Comparison of ENCODE assay signal across 26 mouse cellular contexts in genomic region chr1:180109050-180109449, GRCm38 (mm10).
A peak's percentile ranks its signal among the peaks of the same experiment; 100 is the strongest.
DNase-seq lines count a peak whose midpoint lies in the region; ATAC-seq and TF ChIP-seq lines count a peak whose summit lies in the region.
"Had no signal": no experiment of that assay in that cellular context is flagged by ENCODE, and none has a peak within 500 bp of the region (broad histone marks: within the 10 kb centered on the region; RNA-seq: fewer than 3 reads in every experiment).

No protein-coding gene starts in this region.

- H3K9me3 ChIP-seq in embryonic facial prominence, embryonic 11.5 days (replicated peaks; ENCODE audit: control insufficient read depth, low read length): no peaks in the 10 kb centered on the region
- H3K9me3 ChIP-seq in embryonic facial prominence, embryonic 10.5 days: no peaks in the 10 kb centered on the region
- H3K9me3 ChIP-seq in midbrain, embryonic 15.5 days: no peaks in the 10 kb centered on the region
- H3K9me3 ChIP-seq: embryonic facial prominence, embryonic 12.5 days; forebrain, embryonic 13.5 days; heart, embryonic 13.5 days; hindbrain, embryonic 12.5 days had no signal

- H3K27ac ChIP-seq in embryonic facial prominence, embryonic 11.5 days (replicated peaks; ENCODE audit: low read depth, low read length): no peak overlapping the region
- H3K27ac ChIP-seq in embryonic facial prominence, embryonic 10.5 days (replicated peaks): no peak overlapping the region
- H3K27ac ChIP-seq in midbrain, embryonic 15.5 days: no peak overlapping the region
- H3K27ac ChIP-seq: embryonic facial prominence, embryonic 12.5 days; forebrain, embryonic 13.5 days; heart, adult 2 months; heart, embryonic 13.5 days; hindbrain, embryonic 12.5 days; kidney, postnatal 0 days; stomach, postnatal 0 days had no signal

- no peaks in the 10 kb centered on the region for H3K79me2 ChIP-seq in C2C12 (ENCODE audit: control insufficient read depth, insufficient read depth)

- no peak for ATAC-seq in embryonic facial prominence, embryonic 11.5 days (replicated peaks; ENCODE audit: insufficient number of reproducible peaks, low FRiP score, low TSS enrichment, low read depth)
- ATAC-seq in common myeloid progenitor, adult 5-6 weeks (replicated peaks; ENCODE audit: low read depth, poor library complexity, severe bottlenecking): peak; percentile 98
- ATAC-seq in megakaryocyte-erythroid progenitor cell, adult 5-6 weeks (replicated peaks; ENCODE audit: low FRiP score, low TSS enrichment, poor library complexity, severe bottlenecking): peak; percentile 59
- no peak for ATAC-seq in midbrain, embryonic 15.5 days (replicated peaks)
- ATAC-seq: activated CD4-positive, CD25-positive, alpha-beta regulatory T cell, adult 4 months; forebrain, embryonic 13.5 days; liver, postnatal 0 days had no signal

- H3K4me3 ChIP-seq in embryonic facial prominence, embryonic 11.5 days (ENCODE audit: low read depth, low read length): no peak overlapping the region
- no peak overlapping the region for H3K4me3 ChIP-seq in embryonic facial prominence, embryonic 10.5 days
- no peak overlapping the region for H3K4me3 ChIP-seq in C2C12 (ENCODE audit: insufficient read depth, poor library complexity, severe bottlenecking)
- no peak overlapping the region for H3K4me3 ChIP-seq in midbrain, embryonic 15.5 days
- H3K4me3 ChIP-seq: embryonic facial prominence, embryonic 12.5 days; forebrain, embryonic 13.5 days; heart, adult 2 months; heart, embryonic 13.5 days; hindbrain, embryonic 12.5 days had no signal

- H3K27me3 ChIP-seq in embryonic facial prominence, embryonic 11.5 days (ENCODE audit: control insufficient read depth, insufficient read depth, low read length): no peaks in the 10 kb centered on the region
- H3K27me3 ChIP-seq in embryonic facial prominence, embryonic 10.5 days (replicated peaks; ENCODE audit: low read depth, poor library complexity, severe bottlenecking): no peaks in the 10 kb centered on the region
- no peaks in the 10 kb centered on the region for H3K27me3 ChIP-seq in C2C12 (ENCODE audit: control insufficient read depth, insufficient read depth, insufficient read length)
- H3K27me3 ChIP-seq in midbrain, embryonic 15.5 days (replicated peaks): no peaks in the 10 kb centered on the region
- H3K27me3 ChIP-seq: embryonic facial prominence, embryonic 12.5 days; forebrain, embryonic 13.5 days; heart, embryonic 13.5 days; hindbrain, embryonic 12.5 days had no signal

- no peak overlapping the region for H3ac ChIP-seq in C2C12 (ENCODE audit: control insufficient read depth, insufficient read length, low read depth)

- no peak overlapping the region for H3K9ac ChIP-seq in embryonic facial prominence, embryonic 11.5 days (replicated peaks; ENCODE audit: low read length)
- no peak overlapping the region for H3K9ac ChIP-seq in midbrain, embryonic 15.5 days
- H3K9ac ChIP-seq: embryonic facial prominence, embryonic 12.5 days; forebrain, embryonic 13.5 days; heart, embryonic 13.5 days; hindbrain, embryonic 12.5 days; liver, postnatal 0 days had no signal

- peak; percentile 17 for DNase-seq in embryonic facial prominence, embryonic 11.5 days (ENCODE audit: low spot score)
- DNase-seq in embryonic facial prominence, embryonic 10.5 days (ENCODE audit: low spot score): no peak
- no peak for DNase-seq in frontal cortex, adult 2 months (ENCODE audit: extremely low spot score in 1 of 2, low spot score in 1 of 2)
- no peak for DNase-seq in thymus, adult 18-20 months
- DNase-seq: adrenal gland, adult 8-10 months; cerebellum, adult 2 months; cerebellum, postnatal 25 days; gastrocnemius, postnatal 10 days; heart, adult 2 months; heart, postnatal 14 days; kidney, adult 18-20 months; liver, postnatal 0 days; lung, postnatal 10 days had no signal

- no peak overlapping the region for H3K4me2 ChIP-seq in embryonic facial prominence, embryonic 11.5 days (ENCODE audit: low read depth, low read length)
- no peak overlapping the region for H3K4me2 ChIP-seq in midbrain, embryonic 15.5 days
- H3K4me2 ChIP-seq: embryonic facial prominence, embryonic 12.5 days; forebrain, embryonic 13.5 days; heart, embryonic 13.5 days; hindbrain, embryonic 12.5 days; liver, embryonic 11.5 days; midbrain, embryonic 11.5 days had no signal

- no peak for TF ChIP-seq CTCF in C2C12 (IDR thresholded peaks at IDR 0.05; ENCODE audit: control insufficient read depth, insufficient read depth, insufficient read length)

- no peaks in the 10 kb centered on the region for H3K36me3 ChIP-seq in embryonic facial prominence, embryonic 11.5 days (replicated peaks; ENCODE audit: control insufficient read depth, insufficient read depth, low read depth, low read length)
- peaks cover 7% of the 10 kb centered on the region for H3K36me3 ChIP-seq in embryonic facial prominence, embryonic 10.5 days (replicated peaks)
- H3K36me3 ChIP-seq in C2C12 (ENCODE audit: control insufficient read depth, insufficient read depth): peaks cover 12% of the 10 kb centered on the region
- H3K36me3 ChIP-seq in midbrain, embryonic 15.5 days (replicated peaks): no peaks in the 10 kb centered on the region

- H3K79me3 ChIP-seq in C2C12 (ENCODE audit: low read depth): no peaks in the 10 kb centered on the region

- no peaks in the 10 kb centered on the region for H3K4me1 ChIP-seq in embryonic facial prominence, embryonic 11.5 days (ENCODE audit: control insufficient read depth, insufficient read depth, low read length)
- H3K4me1 ChIP-seq in embryonic facial prominence, embryonic 10.5 days: peaks cover 4% of the 10 kb centered on the region; the same call in 1 of the 2 replicates
- peaks cover 6% of the 10 kb centered on the region; the same call in 1 of the 2 replicates for H3K4me1 ChIP-seq in midbrain, embryonic 15.5 days
- H3K4me1 ChIP-seq: heart, embryonic 13.5 days had no signal

- WGBS in embryonic facial prominence, embryonic 11.5 days: 73% methylated on average over 5 of the region's 5 CpGs
- 77% methylated on average over 5 of the region's 5 CpGs for WGBS in embryonic facial prominence, embryonic 10.5 days
- 61% methylated on average over 5 of the region's 5 CpGs for WGBS in midbrain, embryonic 15.5 days

TF ChIP-seq in C2C12, 6 proteins besides CTCF, POLR2A, EP300 and RAD21:
- TF ChIP-seq USF1 (IDR thresholded peaks at IDR 0.05; ENCODE audit: low read depth) (no peak), CEBPB (IDR thresholded peaks at IDR 0.05; ENCODE audit: low read depth) (peak; percentile 45)

Comparison
In these comparisons a context has a peak if more than half of its experiments do, and no peak if none do; other contexts are left out.
1. ATAC-seq: peak in common myeloid progenitor, adult 5-6 weeks (single experiment) and megakaryocyte-erythroid progenitor cell, adult 5-6 weeks (single experiment); none in embryonic facial prominence, embryonic 11.5 days (single experiment) and midbrain, embryonic 15.5 days (single experiment).